Mouse (Mus musculus) embryonic facial prominence, embryonic 13.5 days (tissue): ENCODE results near the gene Tsga10. TPM values are rescaled to one million over a fixed set of nuclear protein-coding genes. Genes with fewer than 3 reads are reported as not detected.

Source experiments
- ATAC-seq: fragments of 200-750 bp; cut with Nextera tagmentation; 2 replicates; pipeline ENCODE4 v1.8.0; 2017; ENCODE audit warnings: low read depth; ENCODE audit not compliant: insufficient number of reproducible peaks, insufficient read depth, low FRiP score, low TSS enrichment
- H3K27ac ChIP-seq: fragments of 300-500 bp; sonication (generic); 2 replicates; pipeline ENCODE4 v1.5.1; 2015; ENCODE audit warnings: moderate library complexity, mild to moderate bottlenecking, inconsistent platforms
- H3K27me3 ChIP-seq: fragments of 300-500 bp; sonication (generic); 2 replicates; pipeline ENCODE4 v1.6.1; 2015; ENCODE audit warnings: mild to moderate bottlenecking, inconsistent platforms
- H3K36me3 ChIP-seq: fragments of 300-500 bp; sonication (generic); 2 replicates; pipeline ENCODE4 v1.6.1; 2015; ENCODE audit warnings: mild to moderate bottlenecking, inconsistent platforms
- H3K4me1 ChIP-seq: fragments of 300-500 bp; sonication (generic); 2 replicates; pipeline ENCODE4 v1.6.1; 2015; ENCODE audit warnings: inconsistent platforms
- H3K4me2 ChIP-seq: fragments of 300-500 bp; sonication (generic); 2 replicates; pipeline ENCODE4 v1.6.1; 2015; ENCODE audit warnings: moderate library complexity, mild to moderate bottlenecking, inconsistent platforms
- H3K4me3 ChIP-seq: fragments of 300-500 bp; sonication (generic); 2 replicates; pipeline ENCODE4 v1.5.1; 2015; ENCODE audit warnings: mild to moderate bottlenecking, inconsistent platforms
- H3K9ac ChIP-seq: fragments of 300-500 bp; sonication (generic); 2 replicates; pipeline ENCODE4 v1.6.1; 2015; ENCODE audit warnings: mild to moderate bottlenecking, inconsistent platforms
- H3K9me3 ChIP-seq: fragments of 300-500 bp; sonication (generic); 2 replicates; pipeline ENCODE4 v1.6.1; 2016; ENCODE audit warnings: inconsistent platforms
- WGBS: fragments of 180-500 bp; shearing (Covaris S2); methylation state at CpG from one replicate; pipeline ENCODE4 v1.1.7; 2015; ENCODE audit warnings: mixed read lengths; 5-methylcytosine and 5-hydroxymethylcytosine counted together
- polyA plus RNA-seq: library from polyadenylated mRNA; unstranded; fragments of >200 nt; fragmentation: Nextera tagmentation; extraction: Ambion mirVana; gene quantifications from 2 replicates; pipeline ENCODE4 v1.2.1, GENCODE M21; 2015

The Tsga10 gene
- 6.0 and 6.9 TPM in 2 replicates for polyA plus RNA-seq

- Histone ChIP-seq H3K27ac (peak within 1 kb of the TSS; percentile 82), H3K4me1 (peaks cover under 1% of the 10 kb centered on the region), H3K4me2 (peak within 1 kb of the TSS; percentile 74), H3K9ac (peak within 1 kb of the TSS; percentile 79), H3K36me3 (no peaks in the 10 kb centered on the region), H3K4me3 (peak within 1 kb of the TSS; percentile 70), H3K9me3 (no peaks in the 10 kb centered on the region), H3K27me3 (peaks cover 7% of the 10 kb centered on the region)
- no peak for ATAC-seq
- 74% methylated on average over 6 of the region's 6 CpGs for WGBS
These were observed at the start of gene Tsga10 for GRCm38 (mm10) chr1:37866286-37866685. TSS of gene Tsga10 (minus strand) at chr1:37866429.

GRCm38 (mm10) chr1:37912751-37913150 lies 46.5 kb upstream of the Tsga10 start:
- WGBS: 81% methylated on average over 2 of the region's 2 CpGs
- no peak overlapping the region for H3K4me3 ChIP-seq
- H3K9me3 ChIP-seq: no peaks in the 10 kb centered on the region
- no peak for ATAC-seq
- 0 out of 2 replicates have a peak, but pooled peaks cover 2% of the 10 kb centered on the region for H3K27me3 ChIP-seq
- H3K4me1 ChIP-seq: no peaks in the 10 kb centered on the region
- H3K9ac ChIP-seq: no peak overlapping the region
- H3K4me2 ChIP-seq: no peak overlapping the region
- no peak overlapping the region for H3K27ac ChIP-seq
- no peaks in the 10 kb centered on the region for H3K36me3 ChIP-seq

- Histone ChIP-seq H3K4me3 (no peak overlapping the region), H3K27ac (no peak overlapping the region), H3K4me2 (no peak overlapping the region), H3K4me1 (no peaks in the 10 kb centered on the region), H3K9ac (no peak overlapping the region), H3K27me3 (no peaks in the 10 kb centered on the region), H3K36me3 (peaks cover 25% of the 10 kb centered on the region), H3K9me3 (no peaks in the 10 kb centered on the region)
- 33% methylated on average over 6 of the region's 6 CpGs for WGBS
- ATAC-seq: no peak
These were observed 36.9 kb upstream of the Tsga10 start for GRCm38 (mm10) chr1:37903178-37903577.

GRCm38 (mm10) chr1:37900288-37900687 lies 34.1 kb upstream of the Tsga10 start:
- H3K27me3 ChIP-seq: no peaks in the 10 kb centered on the region
- H3K4me3 ChIP-seq: no peak overlapping the region
- no peak overlapping the region for H3K4me2 ChIP-seq
- 66% methylated on average over 6 of the region's 6 CpGs for WGBS
- H3K9me3 ChIP-seq: no peaks in the 10 kb centered on the region
- no peak overlapping the region for H3K27ac ChIP-seq
- H3K4me1 ChIP-seq: no peaks in the 10 kb centered on the region
- ATAC-seq: no peak
- no peak overlapping the region for H3K9ac ChIP-seq
- peaks cover 50% of the 10 kb centered on the region for H3K36me3 ChIP-seq

GRCm38 (mm10) chr1:37899816-37900215 lies 33.6 kb upstream of the Tsga10 start:
- no peaks in the 10 kb centered on the region for H3K27me3 ChIP-seq
- H3K27ac ChIP-seq: no peak overlapping the region
- WGBS: 72% methylated on average over 4 of the region's 4 CpGs
- no peak overlapping the region for H3K4me2 ChIP-seq
- no peaks in the 10 kb centered on the region for H3K4me1 ChIP-seq
- H3K9ac ChIP-seq: no peak overlapping the region
- no peak for ATAC-seq
- no peak overlapping the region for H3K4me3 ChIP-seq
- no peaks in the 10 kb centered on the region for H3K9me3 ChIP-seq
- peaks cover 54% of the 10 kb centered on the region for H3K36me3 ChIP-seq

GRCm38 (mm10) chr1:37894606-37895005 lies 28.4 kb upstream of the Tsga10 start:
- H3K36me3 ChIP-seq: peaks cover 56% of the 10 kb centered on the region
- no peaks in the 10 kb centered on the region for H3K9me3 ChIP-seq
- H3K27me3 ChIP-seq: no peaks in the 10 kb centered on the region
- H3K4me2 ChIP-seq: no peak overlapping the region
- H3K27ac ChIP-seq: no peak overlapping the region
- H3K9ac ChIP-seq: no peak overlapping the region
- peaks cover 14% of the 10 kb centered on the region for H3K4me1 ChIP-seq
- ATAC-seq: no peak
- H3K4me3 ChIP-seq: no peak overlapping the region

GRCm38 (mm10) chr1:37891400-37891799 lies 25.2 kb upstream of the Tsga10 start:
- Histone ChIP-seq H3K4me2 (peak overlapping the region; percentile 84), H3K36me3 (peaks cover 28% of the 10 kb centered on the region), H3K27me3 (no peaks in the 10 kb centered on the region), H3K27ac (no peak overlapping the region), H3K9ac (no peak overlapping the region), H3K4me3 (peak overlapping the region; percentile 80), H3K4me1 (peaks cover 20% of the 10 kb centered on the region), H3K9me3 (no peaks in the 10 kb centered on the region)
- ATAC-seq: no peak
- WGBS: 64% methylated on average over 3 of the region's 3 CpGs

GRCm38 (mm10) chr1:37890025-37890652 lies 23.9 kb upstream of the Tsga10 start, which contains the start of the genes Mitd1 and Mrpl30:
TSS of gene Mitd1 (minus strand) at chr1:37890411.
TSS of gene Mrpl30 (plus strand) at chr1:37890477.
- H3K4me3 ChIP-seq: peak within 1 kb of the TSS; percentile 80
- peaks cover 17% of the 10 kb centered on the region for H3K36me3 ChIP-seq
- WGBS: under 1% methylated on average over 41 of the region's 41 CpGs
- peak within 1 kb of the TSS; percentile 75 for H3K27ac ChIP-seq
- H3K4me1 ChIP-seq: peaks cover 20% of the 10 kb centered on the region
- peak within 1 kb of the TSS; percentile 81 for H3K9ac ChIP-seq
- H3K9me3 ChIP-seq: no peaks in the 10 kb centered on the region
- H3K4me2 ChIP-seq: peak within 1 kb of the TSS; percentile 84
- peak; percentile 75 for ATAC-seq
- no peaks in the 10 kb centered on the region for H3K27me3 ChIP-seq

GRCm38 (mm10) chr1:37889206-37889605 lies 23.0 kb upstream of the Tsga10 start:
- ATAC-seq: no peak
- H3K4me2 ChIP-seq: peak overlapping the region; percentile 84
- peak overlapping the region; percentile 80 for H3K4me3 ChIP-seq
- no peak overlapping the region for H3K27ac ChIP-seq
- no peaks in the 10 kb centered on the region for H3K9me3 ChIP-seq
- peaks cover 16% of the 10 kb centered on the region for H3K36me3 ChIP-seq
- peak overlapping the region; percentile 81 for H3K9ac ChIP-seq
- peaks cover 20% of the 10 kb centered on the region for H3K4me1 ChIP-seq
- 75% methylated on average over 7 of the region's 7 CpGs for WGBS
- H3K27me3 ChIP-seq: no peaks in the 10 kb centered on the region

- H3K36me3 ChIP-seq: peaks cover 44% of the 10 kb centered on the region
- H3K4me3 ChIP-seq: no peak overlapping the region
- whole genome bisulfite sequencing: 73% methylated on average over 4 of the region's 4 CpGs
These were observed 18.2 kb upstream of the Tsga10 start for GRCm38 (mm10) chr1:37884451-37884850.

GRCm38 (mm10) chr1:37883411-37883810 lies 17.2 kb upstream of the Tsga10 start:
- ATAC-seq: no peak
- Histone ChIP-seq H3K36me3 (peaks cover 54% of the 10 kb centered on the region), H3K4me3 (no peak overlapping the region), H3K4me1 (no peaks in the 10 kb centered on the region), H3K27ac (no peak overlapping the region), H3K4me2 (no peak overlapping the region), H3K27me3 (no peaks in the 10 kb centered on the region), H3K9me3 (no peaks in the 10 kb centered on the region), H3K9ac (no peak overlapping the region)
- 80% methylated on average over 4 of the region's 4 CpGs for WGBS

More at GRCm38 (mm10) chr1:37884451-37884850, 18.2 kb upstream of the Tsga10 start:
- H3K4me2 ChIP-seq: no peak overlapping the region
- no peak overlapping the region for H3K9ac ChIP-seq
- no peaks in the 10 kb centered on the region for H3K9me3 ChIP-seq
- H3K27me3 ChIP-seq: no peaks in the 10 kb centered on the region
- H3K27ac ChIP-seq: no peak overlapping the region
- ATAC-seq: no peak
- H3K4me1 ChIP-seq: peaks cover 5% of the 10 kb centered on the region

- Histone ChIP-seq H3K4me1 (peaks cover 2% of the 10 kb centered on the region; the same call in 1 of the 2 replicates), H3K9me3 (no peaks in the 10 kb centered on the region), H3K36me3 (peaks cover 71% of the 10 kb centered on the region), H3K9ac (no peak overlapping the region), H3K4me3 (no peak overlapping the region), H3K27ac (no peak overlapping the region), H3K27me3 (no peaks in the 10 kb centered on the region), H3K4me2 (no peak overlapping the region)
- no peak for ATAC-seq
- 94% methylated on average over 13 of the region's 13 CpGs for WGBS
These were observed 11.7 kb upstream of the Tsga10 start for GRCm38 (mm10) chr1:37877736-37878460.
